Mouse (Mus musculus): Measurements from ENCODE around the gene Dnmt1.
A peak's percentile ranks its signal among the peaks of the same experiment; 100 is the strongest.

The Dnmt1 gene

GRCm38 (mm10) chr9:20976961-20977689 lies 17.4 kb upstream of the Dnmt1 start:
- DNase-seq (ENCODE audit: low read depth), result no peak

GRCm38 (mm10) chr9:20976216-20976960 lies 16.7 kb upstream of the Dnmt1 start, which contains the start of gene S1pr2:
Gene S1pr2 (minus strand): TSS chr9:20976781.
- DNase-seq (ENCODE audit: low read depth), result peak; percentile 93

GRCm38 (mm10) chr9:20975431-20976215 lies 15.9 kb upstream of the Dnmt1 start:
- DNase-seq (ENCODE audit: low read depth), result peak; percentile 67

GRCm38 (mm10) chr9:20973682-20974075 lies 14.0 kb upstream of the Dnmt1 start:
- DNase-seq (ENCODE audit: low read depth), result peak; percentile 37

- no peak for DNase-seq (ENCODE audit: low read depth)
These were observed 13.5 kb upstream of the Dnmt1 start for GRCm38 (mm10) chr9:20973001-20973681.

GRCm38 (mm10) chr9:20972141-20972992 lies 12.7 kb upstream of the Dnmt1 start:
- DNase-seq (ENCODE audit: low read depth), result peak; percentile 88

GRCm38 (mm10) chr9:20971751-20972140 lies 12.1 kb upstream of the Dnmt1 start:
- peak; percentile 91 for DNase-seq (ENCODE audit: low read depth)

GRCm38 (mm10) chr9:20966747-20967146 lies 7.1 kb upstream of the Dnmt1 start:
- DNase-seq (ENCODE audit: low read depth), result no peak

- no peak for DNase-seq (ENCODE audit: low read depth)
These were observed 6.3 kb upstream of the Dnmt1 start for GRCm38 (mm10) chr9:20966008-20966407.

GRCm38 (mm10) chr9:20965606-20966005 lies 5.9 kb upstream of the Dnmt1 start:
- DNase-seq (ENCODE audit: low read depth), result no peak

GRCm38 (mm10) chr9:20961557-20961956 lies 1.9 kb upstream of the Dnmt1 start:
- peak; percentile 10 for DNase-seq (ENCODE audit: low read depth)

GRCm38 (mm10) chr9:20956989-20957388 lies 2.7 kb downstream of the Dnmt1 start:
- DNase-seq (ENCODE audit: low read depth), result no peak

- DNase-seq (ENCODE audit: low read depth), result peak; percentile 96
These were observed 7.0 kb downstream of the Dnmt1 start for GRCm38 (mm10) chr9:20952520-20953227.

GRCm38 (mm10) chr9:20951966-20952519 lies 7.6 kb downstream of the Dnmt1 start:
- DNase-seq (ENCODE audit: low read depth), result peak; percentile 31

GRCm38 (mm10) chr9:20951441-20951840 lies 8.2 kb downstream of the Dnmt1 start:
- peak; percentile 91 for DNase-seq (ENCODE audit: low read depth)

GRCm38 (mm10) chr9:20950419-20950818 lies 9.3 kb downstream of the Dnmt1 start:
- DNase-seq (ENCODE audit: low read depth), result no peak

GRCm38 (mm10) chr9:20946066-20946880 lies 13.4 kb downstream of the Dnmt1 start:
- peak; percentile 61 for DNase-seq (ENCODE audit: low read depth)

GRCm38 (mm10) chr9:20944697-20945370 lies 14.9 kb downstream of the Dnmt1 start:
- DNase-seq (ENCODE audit: low read depth), result peak; percentile 70

GRCm38 (mm10) chr9:20943911-20944310 lies 15.8 kb downstream of the Dnmt1 start:
- DNase-seq (ENCODE audit: low read depth), result peak; percentile 26
